Mouse (Mus musculus) mouse trophoblast stem cell (cell line): Measurements from ENCODE around the gene Dusp18.
"Not testable (repeated sequence)": the region's sequence is repeated elsewhere in the genome, so short reads cannot be mapped to it uniquely, and the experiment has no call there.

Source experiments
- in situ Hi-C, 2 experiments: fragments of 300-500 bp; cut with MseI, MboI; formaldehyde crosslinking; loops; 2 replicates in 1 of 2; 3 replicates in 1 of 2; pipeline ENCODE4 v1.15.1; 2025

The Dusp18 gene

DNA sequence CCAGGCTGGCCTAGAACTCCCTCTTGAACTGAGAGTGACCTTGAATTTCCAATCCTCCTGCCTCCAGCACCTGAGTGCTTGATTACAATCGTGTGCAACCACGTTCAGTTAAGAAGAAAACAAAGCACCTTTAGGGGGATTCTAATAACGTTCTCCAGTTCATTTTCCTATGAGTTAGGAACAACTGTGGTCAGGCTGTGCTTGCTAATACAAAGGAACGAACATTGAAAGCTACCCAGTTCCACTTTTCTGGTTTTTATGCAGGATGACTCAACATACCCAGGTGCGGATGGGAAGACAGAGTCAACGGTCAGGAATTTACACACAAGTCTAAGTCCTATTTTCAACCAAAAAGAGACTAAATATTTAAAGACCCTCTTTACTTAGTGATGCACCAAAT lies 1.1 kb upstream of the Dusp18 start:
- in situ Hi-C loops: no loop called here

DNA sequence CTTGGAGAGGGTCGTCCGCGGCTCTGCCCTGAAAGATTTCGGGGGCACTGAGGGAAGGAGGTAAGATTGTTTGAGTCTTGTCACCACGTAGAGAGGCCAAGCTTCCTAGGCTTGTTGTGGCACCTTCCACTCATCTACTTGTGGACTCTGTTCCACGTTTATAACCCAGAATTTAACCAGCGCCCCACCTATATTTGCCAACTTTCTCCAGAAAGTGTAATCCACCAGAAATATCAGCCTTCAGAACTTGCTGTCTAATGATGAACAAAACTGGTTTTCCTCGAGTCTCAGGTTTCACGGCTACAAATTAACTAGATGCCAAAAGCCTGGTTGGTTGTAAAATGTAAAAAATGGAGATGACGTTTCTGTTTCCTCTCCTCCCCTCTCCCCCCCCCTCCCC lies 418 bp downstream of the Dusp18 start:
- in situ Hi-C loops: no loop called here

DNA sequence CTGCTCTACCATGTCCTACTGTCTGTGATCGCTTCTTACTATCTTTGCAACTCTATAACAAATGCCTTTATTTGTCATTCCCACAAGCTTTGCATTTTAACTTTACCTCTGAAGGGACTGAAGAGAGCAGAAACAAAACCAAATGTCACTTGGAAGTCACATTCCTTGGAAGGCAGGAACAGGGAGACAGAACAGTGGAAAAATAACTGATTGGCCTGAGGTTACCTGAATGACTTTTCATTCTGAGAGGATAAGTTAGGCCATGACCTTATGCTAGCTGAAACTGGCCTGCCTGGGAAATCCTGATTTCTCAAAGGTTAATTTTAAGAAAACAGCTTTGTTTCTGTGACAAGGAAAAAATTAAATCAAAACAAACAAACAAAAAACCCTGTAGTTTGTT lies 893 bp downstream of the Dusp18 start:
- in situ Hi-C loops: no loop called here

DNA sequence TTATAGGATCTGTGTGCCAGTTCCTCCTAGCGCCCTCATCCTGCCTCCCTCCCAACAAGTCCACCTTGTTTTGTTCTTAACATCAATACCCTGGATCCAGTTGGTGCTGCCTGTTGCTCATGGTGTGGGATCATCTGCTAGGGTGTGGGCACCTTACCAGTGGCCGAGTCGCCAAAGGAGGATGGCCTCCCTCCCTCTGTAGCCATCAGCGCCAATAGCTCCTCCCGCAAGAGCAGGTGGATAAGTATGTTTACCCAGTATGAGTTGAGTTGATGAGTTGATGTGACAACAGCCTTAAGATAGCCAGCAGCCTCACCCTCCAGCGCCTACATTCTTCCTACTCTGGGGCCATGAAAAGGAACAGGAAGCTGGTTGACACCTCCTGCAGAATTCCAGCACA lies 5.3 kb downstream of the Dusp18 start:
- in situ Hi-C loops: no loop called here

DNA sequence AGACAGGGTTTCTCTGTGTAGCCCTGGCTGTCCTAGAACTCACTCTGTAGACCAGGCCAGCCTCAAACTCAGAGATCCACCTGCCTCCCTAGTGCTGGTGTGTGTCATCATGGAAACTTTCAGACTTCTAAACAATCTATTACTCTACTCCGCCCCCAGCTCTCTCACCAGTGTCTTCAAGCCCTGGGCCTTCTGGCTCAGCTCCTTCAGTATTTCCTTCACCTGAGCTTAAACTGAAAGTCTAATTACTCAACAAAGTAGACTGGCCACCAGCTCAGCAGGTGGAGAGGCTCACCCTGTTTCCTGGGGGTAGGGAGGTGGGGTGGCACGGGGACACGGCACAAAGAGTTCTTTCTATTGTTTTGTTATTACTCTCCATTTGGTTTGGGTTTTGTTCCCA lies 7.5 kb downstream of the Dusp18 start:
- in situ Hi-C loops: no loop called here

DNA sequence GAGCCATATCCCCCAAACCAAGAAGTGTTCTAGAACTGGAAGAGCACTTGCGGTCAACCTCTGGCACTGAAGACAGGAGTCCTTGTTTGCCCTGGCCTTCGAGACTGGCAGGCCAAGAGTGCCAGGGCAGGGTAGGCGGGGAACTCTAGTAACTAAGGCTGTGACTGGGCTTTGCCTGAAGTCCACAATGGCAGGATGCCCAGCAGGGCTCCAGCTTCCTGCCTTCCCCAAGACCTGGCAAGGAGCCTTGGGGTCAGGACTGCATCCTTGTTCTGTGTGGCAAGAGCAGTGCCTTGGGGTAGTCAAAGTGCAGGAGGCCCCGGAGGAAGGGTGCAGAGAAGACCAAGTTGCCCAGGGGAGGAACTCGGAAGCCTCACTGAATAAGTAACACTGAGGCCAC lies 8.0 kb downstream of the Dusp18 start:
- in situ Hi-C loops: no loop called here

DNA sequence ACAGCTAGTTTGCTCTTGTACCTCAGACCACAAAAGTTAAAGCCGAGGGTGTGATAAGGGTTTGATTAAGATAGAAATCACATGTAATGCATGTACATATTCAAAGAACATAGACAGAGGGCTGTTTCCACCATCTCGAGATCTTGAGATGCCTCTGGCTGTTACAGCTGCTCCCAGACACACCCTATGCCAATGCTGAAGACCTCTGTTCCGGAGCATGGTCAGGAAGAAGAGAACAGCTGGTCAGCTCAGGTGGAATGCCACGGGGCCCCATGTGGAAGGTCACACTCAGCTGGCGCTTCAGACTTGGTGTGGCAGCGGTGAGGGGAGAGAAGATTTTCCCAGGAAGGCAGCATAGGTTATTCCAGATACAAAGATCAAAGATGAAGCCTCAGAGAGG lies 9.6 kb downstream of the Dusp18 start:
- in situ Hi-C loops: no loop called here

DNA sequence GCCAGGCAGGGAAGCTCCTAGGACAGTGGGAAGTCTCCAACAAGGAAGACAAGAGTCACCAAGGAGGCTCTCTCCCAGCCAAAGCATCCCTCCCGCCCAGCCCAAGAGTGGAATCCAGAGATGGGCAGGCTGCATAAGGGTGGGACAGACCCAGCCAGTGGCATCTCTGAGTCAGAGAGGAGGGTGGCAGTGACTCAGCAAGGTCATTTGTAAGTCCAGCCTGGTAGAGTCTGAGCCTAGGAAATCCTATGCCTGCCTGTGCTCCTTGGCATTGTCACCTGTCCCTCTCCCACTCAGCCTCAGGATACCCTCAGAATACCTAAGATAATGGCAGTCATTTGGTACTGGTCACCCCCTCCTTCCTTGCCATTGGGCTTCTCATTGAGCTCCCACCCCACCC lies 10.4 kb downstream of the Dusp18 start:
- in situ Hi-C loops: no loop called here

DNA sequence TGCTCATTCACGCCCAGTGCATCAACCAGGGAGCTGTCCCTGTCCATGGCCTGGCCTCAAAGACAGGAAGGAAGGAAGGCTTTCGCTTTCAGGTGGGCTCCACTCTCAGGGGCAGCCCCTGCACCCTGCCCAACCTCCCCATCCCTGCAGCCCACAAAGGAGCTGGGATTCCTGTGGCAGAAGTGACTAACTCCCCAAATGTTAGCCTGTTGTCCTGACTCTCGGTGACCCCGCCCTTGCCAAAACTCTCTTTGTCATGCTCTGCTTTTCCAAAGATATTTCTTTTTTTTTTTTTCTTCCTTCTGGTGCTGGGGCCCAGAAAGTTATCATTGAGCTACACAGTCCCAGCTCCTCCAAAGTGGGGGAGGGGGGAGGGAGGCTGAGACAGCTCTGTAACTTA lies 14.2 kb downstream of the Dusp18 start:
- in situ Hi-C loops: no loop called here

DNA sequence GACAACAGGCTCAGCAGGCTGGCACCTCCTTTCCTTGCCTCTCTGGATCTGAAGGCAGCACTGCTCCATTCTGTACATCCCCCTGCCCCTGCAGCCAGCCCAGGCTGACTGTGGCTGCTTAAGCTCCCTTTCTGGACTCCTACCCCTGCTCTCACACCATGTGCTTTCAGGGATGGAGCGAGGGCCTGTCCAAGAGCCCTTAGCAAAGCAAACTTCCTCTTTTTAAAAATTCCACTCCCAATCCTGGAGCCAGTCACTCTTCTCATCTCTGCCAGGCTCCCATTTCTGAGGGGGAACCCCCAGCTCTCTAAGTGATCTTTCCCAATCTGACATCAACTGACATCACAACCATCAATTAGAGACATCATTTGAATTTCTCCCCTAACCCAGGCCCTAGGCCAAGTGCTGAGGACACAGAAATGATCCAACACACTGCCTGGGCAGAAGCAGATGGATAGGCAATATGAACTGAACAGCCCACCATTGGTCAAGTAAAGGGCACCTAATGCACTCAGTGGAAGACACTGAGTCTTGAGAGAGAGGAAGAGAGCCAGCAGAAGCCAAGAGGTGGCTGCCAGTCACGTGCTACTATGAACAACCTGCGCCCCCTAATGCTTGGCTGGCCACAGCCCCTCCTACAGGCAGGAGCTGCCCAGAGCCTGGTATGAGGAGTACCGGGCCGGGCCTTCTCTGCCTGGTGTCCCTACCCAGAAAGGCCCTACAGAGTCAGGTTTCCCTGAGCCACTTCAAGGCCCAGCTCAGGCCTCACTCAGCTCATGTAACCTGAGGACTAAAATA lies 15.7 kb downstream of the Dusp18 start:
- in situ Hi-C loops: no loop called here

DNA sequence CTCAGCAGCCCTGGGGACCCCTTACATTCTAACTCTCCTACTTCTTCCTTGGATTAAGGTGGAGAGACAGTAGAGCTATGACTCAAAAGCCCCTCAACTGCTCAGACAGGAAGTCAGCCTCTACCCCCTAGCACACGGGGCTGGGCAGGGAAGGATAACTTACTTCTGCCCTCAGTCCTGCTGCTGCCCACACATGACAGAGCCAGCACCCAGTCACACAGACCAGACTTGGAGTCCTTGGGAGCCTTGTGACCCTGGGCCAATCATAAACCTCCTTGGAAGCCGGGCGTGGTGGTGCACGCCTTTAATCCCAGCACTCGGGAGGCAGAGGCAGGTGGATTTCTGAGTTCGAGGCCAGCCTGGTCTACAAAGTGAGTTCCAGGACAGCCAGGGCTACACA lies 16.4 kb downstream of the Dusp18 start:
- in situ Hi-C loops: not testable (repeated sequence)

DNA sequence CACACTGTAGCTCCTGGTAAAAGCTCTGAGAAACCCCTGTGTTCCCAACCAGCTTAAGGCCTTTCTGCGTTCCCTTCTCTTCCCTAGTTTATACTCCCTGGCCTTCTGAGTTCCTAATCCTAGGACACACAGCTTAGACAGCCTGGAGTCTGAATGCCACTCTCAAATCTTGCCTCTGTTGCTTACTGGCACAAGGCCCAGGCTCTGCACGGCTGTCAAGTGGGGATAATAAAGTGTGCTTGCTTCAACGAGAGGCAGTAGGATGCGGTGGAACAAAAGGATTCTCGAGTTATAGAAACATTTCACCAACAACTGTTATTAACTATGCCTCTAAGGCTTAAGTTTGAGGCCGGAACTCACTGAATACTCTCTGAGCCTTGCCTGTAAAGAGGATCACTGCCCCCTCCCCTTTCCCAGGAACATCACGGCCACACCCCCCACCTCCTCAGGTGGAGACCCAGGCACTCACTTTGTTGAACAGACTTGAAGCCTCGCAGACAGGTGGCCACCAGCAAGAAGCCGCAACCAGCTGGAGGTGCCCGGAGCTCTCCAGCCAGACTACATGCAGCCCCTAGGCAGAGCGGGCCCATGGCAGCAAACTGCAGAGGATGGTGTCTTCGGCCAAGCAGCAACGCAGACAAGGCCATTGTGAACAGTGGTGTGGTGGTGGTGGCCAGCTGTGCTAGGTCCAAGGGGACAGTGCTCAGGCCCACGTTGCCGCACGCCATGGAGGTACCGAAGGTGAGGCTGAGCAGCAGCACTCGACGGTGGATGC lies 17.2 kb downstream of the Dusp18 start:
- in situ Hi-C loops: no loop called here

DNA sequence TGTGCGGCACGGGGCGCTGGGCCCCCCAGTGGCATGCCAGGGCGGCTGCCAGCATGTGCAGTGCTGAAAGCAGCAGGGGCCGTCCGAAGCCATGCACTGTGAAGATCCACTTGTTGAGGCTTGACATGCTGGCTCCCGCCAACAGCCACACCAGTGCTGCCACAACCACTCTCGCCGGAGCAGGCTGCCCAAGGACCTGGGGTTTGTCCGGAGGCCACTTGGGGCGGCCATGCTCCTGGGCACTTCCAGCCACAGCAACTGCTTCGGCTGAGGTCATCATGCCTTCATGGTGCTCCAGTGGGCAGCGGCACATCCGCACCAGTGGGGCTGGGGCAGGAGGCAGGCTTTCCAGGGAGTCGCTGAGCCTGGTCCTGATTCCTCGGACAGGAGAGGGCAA lies 17.8 kb downstream of the Dusp18 start:
- in situ Hi-C loops: no loop called here

DNA sequence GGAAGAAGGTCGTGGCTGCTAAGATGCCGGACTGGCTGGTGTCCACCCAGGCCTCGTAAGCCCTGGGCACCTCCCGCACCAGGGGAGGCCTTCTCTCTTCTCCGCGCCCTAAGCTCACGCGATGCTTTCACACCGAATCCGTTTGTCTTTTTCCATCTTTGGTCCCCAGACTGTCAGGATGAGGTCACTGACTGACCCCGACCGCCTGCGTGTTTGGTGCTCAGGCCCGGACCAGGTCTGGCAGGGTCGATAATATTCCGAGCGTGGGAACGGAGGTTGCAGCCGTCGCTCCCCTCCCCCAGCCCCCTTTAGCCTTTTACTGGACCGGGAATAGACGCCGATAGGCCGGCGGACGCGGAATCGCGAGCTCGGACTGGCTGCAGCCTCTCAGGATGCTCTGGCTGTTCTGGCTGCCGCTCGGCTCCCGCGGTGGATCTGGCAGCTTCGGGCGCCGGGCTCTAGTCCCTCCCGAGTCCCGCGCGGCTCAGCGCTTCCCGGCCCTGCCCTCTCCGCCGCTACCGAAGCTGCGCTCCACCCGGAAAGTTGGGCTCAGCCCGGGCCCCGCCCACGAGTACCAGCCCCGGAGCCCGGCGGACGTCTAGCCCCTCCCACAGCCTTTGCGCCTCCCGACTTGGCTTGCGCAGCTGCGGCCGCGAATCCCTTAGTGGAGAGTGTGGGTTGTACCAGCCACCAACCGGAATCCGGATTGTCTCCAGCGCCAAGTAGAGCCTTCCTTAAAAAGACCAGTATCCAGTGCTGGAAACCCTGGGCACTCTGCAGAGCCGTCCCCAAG lies 18.5 kb downstream of the Dusp18 start:
- in situ Hi-C loops: no loop called here

DNA sequence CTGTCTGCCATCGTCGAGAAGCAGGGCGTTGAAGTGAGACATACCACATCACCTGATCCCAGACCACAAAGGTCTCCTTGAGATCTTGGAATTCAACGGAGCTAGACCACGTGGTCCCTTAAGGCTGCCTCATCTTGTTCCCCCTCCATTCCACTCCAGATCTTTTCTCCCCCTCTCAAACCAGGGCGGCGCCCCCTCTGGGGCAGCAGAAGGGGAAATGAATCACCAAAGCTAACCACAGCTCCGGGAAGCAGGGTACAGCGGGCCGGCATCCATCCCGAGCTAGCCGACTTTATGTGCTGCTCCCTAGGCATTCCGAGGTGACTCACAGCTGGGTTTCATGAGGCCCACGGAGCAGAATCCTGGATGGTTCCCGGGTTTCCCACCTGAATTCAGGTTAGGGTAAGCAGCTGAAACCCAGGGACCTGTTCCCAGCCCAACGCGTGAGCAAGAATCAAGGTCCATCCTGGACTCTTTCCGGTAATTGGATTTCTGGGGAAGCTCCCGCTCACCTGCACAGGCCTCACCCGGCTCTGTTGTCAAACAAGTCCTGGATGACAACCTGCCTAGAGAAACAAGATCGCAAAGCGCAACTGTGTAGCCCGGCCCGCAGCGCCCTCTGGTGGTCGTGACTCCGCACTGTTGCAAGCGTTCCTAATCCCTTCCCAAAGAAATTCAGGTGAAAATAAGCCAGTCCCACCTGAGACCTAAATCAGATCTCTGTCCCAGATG lies 19.2 kb downstream of the Dusp18 start, which contains the start of gene Slc35e4:
Slc35e4 (minus strand) TSS at position 556 of the 732 bp plus-strand sequence.
- in situ Hi-C loops: no loop called here

DNA sequence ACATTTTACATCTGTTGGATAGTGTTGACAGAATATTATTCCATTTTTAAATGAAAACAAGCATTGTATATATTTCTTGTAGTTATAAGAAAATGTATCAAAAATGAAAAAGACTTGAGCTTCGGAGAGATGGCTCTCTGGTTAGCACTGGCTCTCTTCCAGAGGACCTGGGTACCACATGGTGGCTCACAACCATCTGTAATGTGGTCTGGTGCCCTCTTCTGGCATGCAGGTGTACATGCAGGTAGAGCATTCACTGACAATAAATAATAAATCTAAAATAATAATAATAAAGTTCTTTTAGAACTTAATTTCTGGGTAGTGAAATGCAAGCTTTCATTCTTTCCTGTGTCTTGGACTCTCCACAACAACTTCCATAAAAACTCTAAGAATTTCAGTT lies 23.7 kb downstream of the Dusp18 start:
- in situ Hi-C loops: no loop called here

DNA sequence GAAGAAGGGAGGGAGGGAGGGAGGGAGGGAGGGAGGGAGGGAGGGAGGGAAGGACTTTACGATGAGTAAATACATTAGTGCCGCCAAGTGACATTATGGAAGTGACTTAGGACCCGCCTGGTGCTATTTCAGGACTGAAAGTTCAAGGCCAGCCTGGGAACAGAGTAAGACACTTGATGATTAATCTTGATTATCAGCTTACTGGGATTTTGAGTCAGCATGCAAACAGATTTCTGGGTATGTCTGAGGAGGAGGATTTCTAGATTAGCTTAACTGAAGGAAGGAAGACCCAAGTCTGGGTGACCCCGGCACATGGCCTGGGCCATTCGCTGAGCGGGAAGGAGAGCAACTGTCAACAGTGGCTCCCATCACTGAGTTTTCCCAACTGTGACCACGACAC lies 25.4 kb downstream of the Dusp18 start:
- in situ Hi-C loops: no loop called here

DNA sequence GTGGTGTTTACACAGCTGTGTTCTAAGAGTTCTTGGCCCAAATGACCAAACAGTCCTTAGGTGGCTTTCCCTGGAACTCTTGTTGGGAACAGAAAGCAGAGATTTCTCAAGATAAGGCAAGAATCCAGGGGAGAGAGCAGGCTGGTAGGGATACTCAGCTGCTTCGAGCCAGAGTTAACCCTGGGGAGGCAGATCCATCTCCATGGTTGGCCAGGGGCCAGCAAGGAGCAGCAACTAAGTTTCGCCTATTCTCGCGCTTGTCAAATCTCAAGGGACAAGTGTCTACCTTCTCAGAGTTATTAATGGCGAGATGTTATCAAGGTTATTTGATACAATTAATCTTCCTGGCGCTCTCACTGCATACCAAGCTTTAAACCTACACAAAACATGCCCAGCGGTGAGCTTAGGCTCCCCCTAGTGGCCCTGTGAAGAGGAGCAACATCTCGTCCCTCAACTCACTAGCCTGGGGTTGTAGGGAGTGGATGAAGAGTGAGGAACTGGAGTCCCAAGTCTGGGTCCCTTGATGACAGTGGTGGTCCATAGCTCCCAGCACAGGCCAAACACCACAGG lies 26.3 kb downstream of the Dusp18 start:
- in situ Hi-C loops: no loop called here

DNA sequence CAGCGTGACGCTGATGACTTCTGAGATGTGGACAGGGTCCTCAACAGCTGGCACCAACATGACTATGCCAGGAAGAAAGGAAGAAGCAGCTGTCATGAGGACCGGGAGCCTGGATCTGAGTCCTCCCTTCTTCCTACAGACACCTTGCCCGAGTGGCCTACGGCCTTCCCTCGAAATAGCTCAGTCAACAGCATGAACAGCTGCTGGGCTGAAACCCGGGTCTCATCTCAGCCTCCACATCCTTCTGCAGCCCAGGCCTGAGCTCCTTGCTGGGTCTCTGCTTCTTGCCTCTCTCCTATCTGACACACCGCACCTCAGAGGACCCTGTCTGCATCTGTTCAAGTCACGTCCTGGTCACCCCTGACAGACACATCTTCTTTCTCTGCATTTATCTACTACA lies 27.1 kb downstream of the Dusp18 start:
- in situ Hi-C loops: no loop called here

DNA sequence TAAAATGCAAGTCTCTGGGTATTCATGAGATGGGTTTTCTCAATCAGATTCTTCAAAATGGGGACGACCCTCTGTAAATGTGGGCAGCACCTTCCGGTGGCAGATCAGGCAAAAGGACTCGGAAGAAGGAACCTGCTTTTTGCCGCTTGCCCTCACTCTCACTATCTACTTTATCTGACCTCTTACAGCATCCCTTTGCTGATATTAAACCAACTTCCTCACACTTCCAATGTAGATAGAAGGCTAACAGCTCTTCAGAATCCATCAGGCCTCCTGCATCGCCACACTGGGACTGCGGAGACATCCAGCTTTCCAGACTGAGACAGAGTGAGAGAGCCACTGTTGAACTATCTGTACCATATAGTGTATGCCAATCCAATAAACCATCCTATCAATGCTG lies 27.7 kb downstream of the Dusp18 start:
- in situ Hi-C loops: no loop called here

DNA sequence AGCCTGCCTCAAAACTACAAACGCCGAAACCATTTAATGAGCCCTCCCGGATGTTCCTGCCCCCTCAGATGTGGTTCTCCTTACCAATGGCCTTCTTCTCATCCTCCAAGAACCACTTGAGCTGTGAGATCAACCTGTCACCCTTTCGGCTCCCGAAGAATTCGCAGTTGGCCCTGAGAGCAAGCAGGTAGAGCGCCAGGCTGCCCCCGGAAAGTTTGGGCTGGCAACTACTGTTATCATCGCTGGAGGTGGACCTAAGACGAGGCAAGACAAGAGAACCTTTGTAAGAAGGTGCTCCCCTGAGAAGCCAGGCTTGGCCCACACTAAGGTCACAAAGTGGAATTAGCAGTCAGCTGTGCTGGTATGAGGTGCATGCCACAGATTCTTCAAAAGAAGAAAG lies 30.9 kb downstream of the Dusp18 start:
- in situ Hi-C loops: no loop called here
